Mouse (Mus musculus): ENCODE data around the gene Slc17a3. TPM values are rescaled to one million over a fixed set of nuclear protein-coding genes. Genes with fewer than 3 reads are reported as not detected.

The Slc17a3 gene
- polyA plus RNA-seq, 1 experiment from 2014 or later = not detected

GRCm38 (mm10) chr13:23889011-23889605 is 49.9 kb downstream of the Slc17a3 start:
- H3K27me3 ChIP-seq (ENCODE audit: control insufficient read depth, insufficient read depth, low read length) = no peaks in the 10 kb centered on the region
- no peak overlapping the region for H3K4me3 ChIP-seq (ENCODE audit: low read depth, low read length)
- WGBS = 62% methylated on average over 6 of the region's 6 CpGs
- no peaks in the 10 kb centered on the region for H3K36me3 ChIP-seq (ENCODE audit: control insufficient read depth, insufficient read depth, low read length)
- no peak overlapping the region for H3K4me2 ChIP-seq (replicated peaks; ENCODE audit: low read depth, low read length)
- H3K9me3 ChIP-seq (ENCODE audit: control insufficient read depth, low read length) = no peaks in the 10 kb centered on the region
- H3K4me1 ChIP-seq (replicated peaks; ENCODE audit: control insufficient read depth, insufficient read depth, low read length) = 0 out of 2 replicates have a peak, but pooled peaks cover 3% of the 10 kb centered on the region
- H3K27ac ChIP-seq (ENCODE audit: low read depth, low read length) = no peak overlapping the region
- peak; percentile 13 for DNase-seq (ENCODE audit: low spot score)
- no peak for ATAC-seq (ENCODE audit: low FRiP score)
- no peak overlapping the region for H3K9ac ChIP-seq (ENCODE audit: low read depth, low read length)

- H3K9ac ChIP-seq (ENCODE audit: low read depth, low read length) = no peak overlapping the region
- H3K36me3 ChIP-seq (ENCODE audit: control insufficient read depth, insufficient read depth, low read length) = no peaks in the 10 kb centered on the region
- no peak for ATAC-seq (ENCODE audit: low FRiP score)
- H3K4me3 ChIP-seq (ENCODE audit: low read depth, low read length) = no peak overlapping the region
- H3K9me3 ChIP-seq (ENCODE audit: control insufficient read depth, low read length) = no peaks in the 10 kb centered on the region
- no peaks in the 10 kb centered on the region for H3K27me3 ChIP-seq (ENCODE audit: control insufficient read depth, insufficient read depth, low read length)
- 0 out of 2 replicates have a peak, but pooled peaks cover 3% of the 10 kb centered on the region for H3K4me1 ChIP-seq (replicated peaks; ENCODE audit: control insufficient read depth, insufficient read depth, low read length)
- 25% methylated on average over 9 of the region's 9 CpGs for WGBS
- H3K27ac ChIP-seq (ENCODE audit: low read depth, low read length) = no peak overlapping the region
- peak; percentile 4 for DNase-seq (ENCODE audit: low spot score)
- H3K4me2 ChIP-seq (replicated peaks; ENCODE audit: low read depth, low read length) = no peak overlapping the region
Observed at GRCm38 (mm10) chr13:23892592-23893268, 53.5 kb downstream of the Slc17a3 start.

- Histone ChIP-seq H3K4me2 (replicated peaks; ENCODE audit: low read depth, low read length) (no peak overlapping the region), H3K27me3 (ENCODE audit: control insufficient read depth, insufficient read depth, low read length) (no peaks in the 10 kb centered on the region), H3K9ac (ENCODE audit: low read depth, low read length) (no peak overlapping the region), H3K9me3 (ENCODE audit: control insufficient read depth, low read length) (no peaks in the 10 kb centered on the region), H3K4me3 (ENCODE audit: low read depth, low read length) (no peak overlapping the region), H3K36me3 (ENCODE audit: control insufficient read depth, insufficient read depth, low read length) (no peaks in the 10 kb centered on the region), H3K27ac (ENCODE audit: low read depth, low read length) (no peak overlapping the region), H3K4me1 (replicated peaks; ENCODE audit: control insufficient read depth, insufficient read depth, low read length) (0 out of 2 replicates have a peak, but pooled peaks cover 3% of the 10 kb centered on the region)
- DNase-seq (ENCODE audit: low spot score) (peak; percentile 14), ATAC-seq (ENCODE audit: low FRiP score) (peak; percentile 43; the same call in 1 of the 2 replicates)
- WGBS = 27% methylated on average over 4 of the region's 4 CpGs
Observed at GRCm38 (mm10) chr13:23893269-23893593, 54.0 kb downstream of the Slc17a3 start.

GRCm38 (mm10) chr13:23898242-23898641 is 59.0 kb downstream of the Slc17a3 start:
- no peaks in the 10 kb centered on the region for H3K9me3 ChIP-seq (ENCODE audit: control insufficient read depth, low read length)
- 59% methylated on average over 6 of the region's 6 CpGs for WGBS
- H3K4me1 ChIP-seq (replicated peaks; ENCODE audit: control insufficient read depth, insufficient read depth, low read length) = 0 out of 2 replicates have a peak, but pooled peaks cover under 1% of the 10 kb centered on the region
- DNase-seq (ENCODE audit: low spot score) (no peak), ATAC-seq (ENCODE audit: low FRiP score) (no peak)
- no peak overlapping the region for H3K4me2 ChIP-seq (replicated peaks; ENCODE audit: low read depth, low read length)
- no peak overlapping the region for H3K9ac ChIP-seq (ENCODE audit: low read depth, low read length)
- no peak overlapping the region for H3K4me3 ChIP-seq (ENCODE audit: low read depth, low read length)
- H3K36me3 ChIP-seq (ENCODE audit: control insufficient read depth, insufficient read depth, low read length) = no peaks in the 10 kb centered on the region
- no peaks in the 10 kb centered on the region for H3K27me3 ChIP-seq (ENCODE audit: control insufficient read depth, insufficient read depth, low read length)
- no peak overlapping the region for H3K27ac ChIP-seq (ENCODE audit: low read depth, low read length)

- H3K4me1 ChIP-seq (replicated peaks; ENCODE audit: control insufficient read depth, insufficient read depth, low read length) = no peaks in the 10 kb centered on the region
- no peak for DNase-seq (ENCODE audit: low spot score)
- no peaks in the 10 kb centered on the region for H3K9me3 ChIP-seq (ENCODE audit: control insufficient read depth, low read length)
- WGBS = 97% methylated on average over 5 of the region's 5 CpGs
- no peaks in the 10 kb centered on the region for H3K36me3 ChIP-seq (ENCODE audit: control insufficient read depth, insufficient read depth, low read length)
- no peak for ATAC-seq (ENCODE audit: low FRiP score)
- no peak overlapping the region for H3K9ac ChIP-seq (ENCODE audit: low read depth, low read length)
- H3K4me3 ChIP-seq (ENCODE audit: low read depth, low read length) = no peak overlapping the region
- H3K27me3 ChIP-seq (ENCODE audit: control insufficient read depth, insufficient read depth, low read length) = no peaks in the 10 kb centered on the region
- no peak overlapping the region for H3K4me2 ChIP-seq (replicated peaks; ENCODE audit: low read depth, low read length)
- no peak overlapping the region for H3K27ac ChIP-seq (ENCODE audit: low read depth, low read length)
Observed at GRCm38 (mm10) chr13:23906906-23907305, 67.7 kb downstream of the Slc17a3 start.

- 82% methylated on average over 5 of the region's 5 CpGs for WGBS
- Histone ChIP-seq H3K4me2 (replicated peaks; ENCODE audit: low read depth, low read length) (no peak overlapping the region), H3K9ac (ENCODE audit: low read depth, low read length) (no peak overlapping the region), H3K27ac (ENCODE audit: low read depth, low read length) (no peak overlapping the region), H3K4me3 (ENCODE audit: low read depth, low read length) (no peak overlapping the region), H3K4me1 (replicated peaks; ENCODE audit: control insufficient read depth, insufficient read depth, low read length) (no peaks in the 10 kb centered on the region), H3K36me3 (ENCODE audit: control insufficient read depth, insufficient read depth, low read length) (no peaks in the 10 kb centered on the region), H3K27me3 (ENCODE audit: control insufficient read depth, insufficient read depth, low read length) (no peaks in the 10 kb centered on the region), H3K9me3 (ENCODE audit: control insufficient read depth, low read length) (no peaks in the 10 kb centered on the region)
- ATAC-seq (ENCODE audit: low FRiP score) (no peak), DNase-seq (ENCODE audit: low spot score) (no peak)
Observed at GRCm38 (mm10) chr13:23910121-23910520, 70.9 kb downstream of the Slc17a3 start.

Other genes starting within 250 kb of the Slc17a3 start
- 1.8 and 2.2 TPM in 2 replicates for gene Hist1h2be, start 218.3 kb upstream of the Slc17a3 start, polyA plus RNA-seq (2014; fragmentation: Nextera tagmentation; extraction: Ambion mirVana)
- gene Hist1h1e, start 216.9 kb upstream of the Slc17a3 start, polyA plus RNA-seq (2014; fragmentation: Nextera tagmentation; extraction: Ambion mirVana) = 19.7 and 23.7 TPM in 2 replicates
- 0.79 and 0.84 TPM in 2 replicates for gene Hist1h2ac, start 155.5 kb upstream of the Slc17a3 start, polyA plus RNA-seq (2014; fragmentation: Nextera tagmentation; extraction: Ambion mirVana)
- 21.0 and 26.1 TPM in 2 replicates for gene Hist1h2bc, start 155.2 kb upstream of the Slc17a3 start, polyA plus RNA-seq (2014; fragmentation: Nextera tagmentation; extraction: Ambion mirVana)
- 0.17 TPM in 1 of 2 replicates, not detected in the other for gene Hist1h1t, start 143.6 kb upstream of the Slc17a3 start, polyA plus RNA-seq (2014; fragmentation: Nextera tagmentation; extraction: Ambion mirVana)
- gene Hist1h4c, start 141.0 kb upstream of the Slc17a3 start, polyA plus RNA-seq (2014; fragmentation: Nextera tagmentation; extraction: Ambion mirVana) = 4.5 and 4.9 TPM in 2 replicates
- gene Hfe, start 128.6 kb upstream of the Slc17a3 start, polyA plus RNA-seq (2014; fragmentation: Nextera tagmentation; extraction: Ambion mirVana) = 3.4 and 4.2 TPM in 2 replicates
- gene Hist1h1c, start 100.6 kb upstream of the Slc17a3 start, polyA plus RNA-seq (2014; fragmentation: Nextera tagmentation; extraction: Ambion mirVana) = 14.9 and 16.7 TPM in 2 replicates
- 10.7 and 11.3 TPM in 2 replicates for gene Hist1h3c, start 93.8 kb upstream of the Slc17a3 start, polyA plus RNA-seq (2014; fragmentation: Nextera tagmentation; extraction: Ambion mirVana)
- gene Hist1h2bb, start 92.7 kb upstream of the Slc17a3 start, polyA plus RNA-seq (2014; fragmentation: Nextera tagmentation; extraction: Ambion mirVana) = 1.4 and 3.0 TPM in 2 replicates
- gene Hist1h2ab, start 88.3 kb upstream of the Slc17a3 start, polyA plus RNA-seq (2014; fragmentation: Nextera tagmentation; extraction: Ambion mirVana) = 42.5 and 50.0 TPM in 2 replicates
- gene Hist1h3b, start 87.2 kb upstream of the Slc17a3 start, polyA plus RNA-seq (2014; fragmentation: Nextera tagmentation; extraction: Ambion mirVana) = 6.5 and 10.7 TPM in 2 replicates
- gene Hist1h4b, start 82.4 kb upstream of the Slc17a3 start, polyA plus RNA-seq (2014; fragmentation: Nextera tagmentation; extraction: Ambion mirVana) = 3.6 and 4.8 TPM in 2 replicates
- 0.32 TPM in 1 of 2 replicates, not detected in the other for gene Hist1h4a, start 78.2 kb upstream of the Slc17a3 start, polyA plus RNA-seq (2014; fragmentation: Nextera tagmentation; extraction: Ambion mirVana)
- 3.4 and 5.3 TPM in 2 replicates for gene Hist1h3a, start 77.0 kb upstream of the Slc17a3 start, polyA plus RNA-seq (2014; fragmentation: Nextera tagmentation; extraction: Ambion mirVana)
- gene Hist1h1a, start 75.8 kb upstream of the Slc17a3 start, polyA plus RNA-seq (2014; fragmentation: Nextera tagmentation; extraction: Ambion mirVana) = 2.4 and 3.7 TPM in 2 replicates
- not detected in 2 replicates for gene Trim38, start 69.5 kb upstream of the Slc17a3 start, polyA plus RNA-seq (2014; fragmentation: Nextera tagmentation; extraction: Ambion mirVana)
- gene Slc17a2, start 32.4 kb upstream of the Slc17a3 start, polyA plus RNA-seq (2014; fragmentation: Nextera tagmentation; extraction: Ambion mirVana) = not detected in 2 replicates
- gene Slc17a1, start 28.3 kb downstream of the Slc17a3 start, polyA plus RNA-seq (2014; fragmentation: Nextera tagmentation; extraction: Ambion mirVana) = not detected in 2 replicates
- gene Slc17a4, start 75.6 kb downstream of the Slc17a3 start, polyA plus RNA-seq (2014; fragmentation: Nextera tagmentation; extraction: Ambion mirVana) = not detected in 2 replicates
- not detected in 2 replicates for gene Hist1h2ba, start 94.7 kb downstream of the Slc17a3 start, polyA plus RNA-seq (2014; fragmentation: Nextera tagmentation; extraction: Ambion mirVana)
- gene Hist1h2aa, start 95.0 kb downstream of the Slc17a3 start, polyA plus RNA-seq (2014; fragmentation: Nextera tagmentation; extraction: Ambion mirVana) = not detected in 2 replicates
- gene Scgn, start 151.8 kb downstream of the Slc17a3 start, polyA plus RNA-seq (2014; fragmentation: Nextera tagmentation; extraction: Ambion mirVana) = 0.15 and 0.35 TPM in 2 replicates